ENCODE assay signal across 10 mouse cellular contexts in genomic region chr2:16914633-16915032, GRCm38 (mm10).
DNase-seq lines count a peak whose midpoint lies in the region; ATAC-seq and TF ChIP-seq lines count a peak whose summit lies in the region.
"Had no signal": no experiment of that assay in that cellular context is flagged by ENCODE, and none has a peak within 500 bp of the region (broad histone marks: within the 10 kb centered on the region; RNA-seq: fewer than 3 reads in every experiment).

No protein-coding gene starts in this region.

- peak; percentile 11 to 69 for DNase-seq in adrenal gland, adult (ENCODE audit: inconsistent age in 2 of 2, low spot score in 1 of 2)
- no peak for DNase-seq in adrenal gland, postnatal 25 days
- peak in 1 of 2 experiments; percentile 12 for DNase-seq in layer of hippocampus, adult 2 months (ENCODE audit: low spot score in 2 of 2)
- DNase-seq in layer of hippocampus, adult 8-10 months (ENCODE audit: low spot score in 2 of 2): no peak
- DNase-seq in brain, adult 2 months (ENCODE audit: low read depth, low spot score): peak; percentile 48
- peak; percentile 3 for DNase-seq in hindlimb bud, embryonic 11.5 days (ENCODE audit: extremely low spot score, low read depth, low spot score)
- no peak for DNase-seq in gastrocnemius, postnatal 14 days

- no peak for ATAC-seq in hindbrain, embryonic 12.5 days (ENCODE audit: low FRiP score)

- no peaks in the 10 kb centered on the region for H3K4me1 ChIP-seq in hindbrain, embryonic 12.5 days
- H3K4me1 ChIP-seq: embryonic facial prominence, embryonic 15.5 days had no signal

- no peak overlapping the region for H3K27ac ChIP-seq in layer of hippocampus, adult 2 months
- H3K27ac ChIP-seq in hindbrain, embryonic 12.5 days: no peak overlapping the region
- H3K27ac ChIP-seq: embryonic facial prominence, embryonic 15.5 days had no signal

- intact Hi-C loops in gastrocnemius, postnatal 14 days (cut with DNase I; ENCODE audit: low total_unique reads): loop anchor here (10.0 kb wide), 1 partner anchor 560 kb away; the partner anchor contains the start of gene Plxdc2

- peak; percentile 77 for TF ChIP-seq CTCF in layer of hippocampus, adult 2 months (conservative IDR thresholded peaks at IDR 0.05)

- H3K36me3 ChIP-seq in hindbrain, embryonic 12.5 days: no peaks in the 10 kb centered on the region
- H3K36me3 ChIP-seq: embryonic facial prominence, embryonic 15.5 days had no signal

- no peaks in the 10 kb centered on the region for H3K27me3 ChIP-seq in hindbrain, embryonic 12.5 days
- H3K27me3 ChIP-seq: embryonic facial prominence, embryonic 15.5 days had no signal

- H3K4me2 ChIP-seq in hindbrain, embryonic 12.5 days (replicated peaks): no peak overlapping the region
- H3K4me2 ChIP-seq: embryonic facial prominence, embryonic 15.5 days had no signal

- H3K9me3 ChIP-seq in hindbrain, embryonic 12.5 days (replicated peaks): no peaks in the 10 kb centered on the region
- H3K9me3 ChIP-seq: embryonic facial prominence, embryonic 15.5 days had no signal

- H3K4me3 ChIP-seq in layer of hippocampus, adult 2 months: no peak overlapping the region
- H3K4me3 ChIP-seq in hindbrain, embryonic 12.5 days: no peak overlapping the region
- H3K4me3 ChIP-seq: embryonic facial prominence, embryonic 15.5 days; myocyte had no signal

- H3K9ac ChIP-seq in hindbrain, embryonic 12.5 days: no peak overlapping the region
- H3K9ac ChIP-seq: embryonic facial prominence, embryonic 15.5 days had no signal

- WGBS in hindbrain, embryonic 12.5 days: 36% methylated on average over 2 of the region's 2 CpGs

Comparison
In these comparisons a context has a peak if more than half of its experiments do, and no peak if none do; other contexts are left out.
1. DNase-seq: peak in adrenal gland, adult (2 of 2), brain, adult 2 months (single experiment) and hindlimb bud, embryonic 11.5 days (single experiment); none in adrenal gland, postnatal 25 days (single experiment), layer of hippocampus, adult 8-10 months (0 of 2) and gastrocnemius, postnatal 14 days (single experiment).